11 mouse cellular contexts compared by ENCODE assay signal in genomic region chr6:134261904-134262303, GRCm38 (mm10).
A peak's percentile ranks its signal among the peaks of the same experiment; 100 is the strongest.
DNase-seq lines count a peak whose midpoint lies in the region; ATAC-seq and TF ChIP-seq lines count a peak whose summit lies in the region.
"Had no signal": no experiment of that assay in that cellular context is flagged by ENCODE, and none has a peak within 500 bp of the region (broad histone marks: within the 10 kb centered on the region; RNA-seq: fewer than 3 reads in every experiment).

No protein-coding gene starts in this region.

- H3K27ac ChIP-seq in kidney, embryonic 15.5 days: peak overlapping the region; percentile 22; the same call in 1 of the 2 replicates
- H3K27ac ChIP-seq in intestine, embryonic 16.5 days (ENCODE audit: low read length): peak overlapping the region; percentile 55; the same call in 1 of the 2 replicates
- peak overlapping the region; percentile 20 for H3K27ac ChIP-seq in small intestine, adult 2 months (ENCODE audit: insufficient read depth, low read depth, low read length)
- H3K27ac ChIP-seq: limb, embryonic 13.5 days; midbrain, embryonic 13.5 days had no signal

- H3K4me3 ChIP-seq in kidney, embryonic 15.5 days (replicated peaks): no peak overlapping the region
- H3K4me3 ChIP-seq in intestine, embryonic 16.5 days (ENCODE audit: low read length): no peak overlapping the region
- no peak overlapping the region for H3K4me3 ChIP-seq in small intestine, adult 2 months (ENCODE audit: low read depth, low read length)
- H3K4me3 ChIP-seq: limb, embryonic 13.5 days; midbrain, embryonic 13.5 days had no signal

- no peak for ATAC-seq in kidney, embryonic 15.5 days (replicated peaks; ENCODE audit: low FRiP score)
- 0 out of 2 replicates have a peak, but pooled peaks have one; percentile 21 for ATAC-seq in intestine, embryonic 16.5 days
- ATAC-seq: midbrain, embryonic 13.5 days had no signal

- no peak overlapping the region for H3K9ac ChIP-seq in kidney, embryonic 15.5 days
- no peak overlapping the region for H3K9ac ChIP-seq in intestine, embryonic 16.5 days (ENCODE audit: low read depth, low read length)
- H3K9ac ChIP-seq: limb, embryonic 13.5 days; midbrain, embryonic 13.5 days had no signal

- TF ChIP-seq CTCF in small intestine, adult 2 months (IDR thresholded peaks at IDR 0.05; ENCODE audit: extremely low read depth, insufficient read length, insufficient replicate concordance, low read depth, low read length): no peak

- TF ChIP-seq POLR2A in small intestine, adult 2 months (IDR thresholded peaks at IDR 0.05; ENCODE audit: low read depth, low read length): no peak

- 58% methylated on average over 3 of the region's 3 CpGs for WGBS in kidney, embryonic 15.5 days
- WGBS in intestine, embryonic 16.5 days: 74% methylated on average over 3 of the region's 3 CpGs
- 57% methylated on average over 3 of the region's 3 CpGs for WGBS in small intestine, adult 2 months

- peaks cover 74% of the 10 kb centered on the region for H3K36me3 ChIP-seq in kidney, embryonic 15.5 days
- peaks cover 35% of the 10 kb centered on the region for H3K36me3 ChIP-seq in intestine, embryonic 16.5 days (ENCODE audit: control insufficient read depth, insufficient read depth, low read length)
- peaks cover 31% of the 10 kb centered on the region for H3K36me3 ChIP-seq in small intestine, adult 2 months (ENCODE audit: control insufficient read depth, insufficient read depth, low read length)

- peaks cover 7% of the 10 kb centered on the region; the same call in 1 of the 2 replicates for H3K4me1 ChIP-seq in kidney, embryonic 15.5 days
- 0 out of 2 replicates have a peak, but pooled peaks cover 3% of the 10 kb centered on the region for H3K4me1 ChIP-seq in intestine, embryonic 16.5 days (ENCODE audit: control insufficient read depth, insufficient read depth, low read length)
- H3K4me1 ChIP-seq in small intestine, adult 2 months (ENCODE audit: control insufficient read depth, insufficient read depth, insufficient read length, low read length): peaks cover 11% of the 10 kb centered on the region; the same call in 1 of the 2 replicates
- H3K4me1 ChIP-seq: midbrain, embryonic 13.5 days had no signal

- no peak overlapping the region for H3K4me2 ChIP-seq in kidney, embryonic 15.5 days
- no peak overlapping the region for H3K4me2 ChIP-seq in intestine, embryonic 16.5 days (ENCODE audit: low read depth, low read length)
- H3K4me2 ChIP-seq: limb, embryonic 13.5 days; midbrain, embryonic 13.5 days had no signal

- DNase-seq in kidney, postnatal 36 days: no peak
- peak; percentile 77 for DNase-seq in adrenal gland, postnatal 10 days
- no peak for DNase-seq in c-Kit-positive CD71-positive TER-119-positive erythroid progenitor cells, embryonic 14.5 days (ENCODE audit: low spot score)
- DNase-seq in ovary, postnatal 10 days (ENCODE audit: low spot score): no peak
- no peak for DNase-seq in kidney, adult 9 months
- DNase-seq: cerebellum, postnatal 36 days had no signal

- no peaks in the 10 kb centered on the region for H3K9me3 ChIP-seq in kidney, embryonic 15.5 days (replicated peaks)
- H3K9me3 ChIP-seq in intestine, embryonic 16.5 days (ENCODE audit: control insufficient read depth, low read length): no peaks in the 10 kb centered on the region
- H3K9me3 ChIP-seq: midbrain, embryonic 13.5 days had no signal

- no peaks in the 10 kb centered on the region for H3K27me3 ChIP-seq in kidney, embryonic 15.5 days
- no peaks in the 10 kb centered on the region for H3K27me3 ChIP-seq in intestine, embryonic 16.5 days (replicated peaks; ENCODE audit: control insufficient read depth, insufficient read depth, low read length)
- no peaks in the 10 kb centered on the region for H3K27me3 ChIP-seq in small intestine, adult 2 months (ENCODE audit: control insufficient read depth, insufficient read depth, low read length)
- H3K27me3 ChIP-seq: limb, embryonic 13.5 days; midbrain, embryonic 13.5 days had no signal
